Mouse (Mus musculus): ENCODE measurements around the gene Wasf2. TPM values are rescaled to one million over a fixed set of nuclear protein-coding genes. Genes with fewer than 3 reads are reported as not detected.
A peak's percentile ranks its signal among the peaks of the same experiment; 100 is the strongest.

Gene Wasf2
- polyA plus RNA-seq, 1 experiment from 2014 or later = 42.1 TPM

DNA sequence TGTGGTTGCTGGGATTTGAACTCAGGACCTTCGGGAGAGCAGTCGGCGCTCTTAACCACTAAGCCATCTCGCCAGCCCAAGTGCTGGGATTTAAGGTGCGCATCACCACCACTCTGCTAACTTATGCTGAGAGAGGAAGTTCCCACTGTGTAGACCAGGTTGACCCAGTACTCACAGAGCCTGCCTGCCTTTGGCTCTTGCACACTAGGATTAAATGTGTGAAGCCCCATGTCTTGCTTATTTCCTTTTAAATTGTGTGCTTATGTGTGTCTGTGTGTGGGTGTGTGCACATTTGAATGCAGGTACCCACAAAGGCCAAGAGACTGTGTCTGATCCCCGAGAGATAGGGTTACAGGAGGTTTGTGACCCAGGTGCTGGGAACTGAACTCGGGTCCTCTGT is 23.6 kb upstream of the Wasf2 start:
- Histone ChIP-seq H3K36me3 (no peaks in the 10 kb centered on the region), H3K9me3 (no peaks in the 10 kb centered on the region), H3K4me3 (no peak overlapping the region), H3K27ac (no peak overlapping the region), H3K4me1 (replicated peaks) (peaks cover 33% of the 10 kb centered on the region), H3K27me3 (ENCODE audit: insufficient read depth, poor library complexity, severe bottlenecking) (peaks cover 3% of the 10 kb centered on the region; the same call in 1 of the 2 replicates)
- no peak for DNase-seq (ENCODE audit: low spot score)
- WGBS = 94% methylated on average over 7 of the region's 7 CpGs

DNA sequence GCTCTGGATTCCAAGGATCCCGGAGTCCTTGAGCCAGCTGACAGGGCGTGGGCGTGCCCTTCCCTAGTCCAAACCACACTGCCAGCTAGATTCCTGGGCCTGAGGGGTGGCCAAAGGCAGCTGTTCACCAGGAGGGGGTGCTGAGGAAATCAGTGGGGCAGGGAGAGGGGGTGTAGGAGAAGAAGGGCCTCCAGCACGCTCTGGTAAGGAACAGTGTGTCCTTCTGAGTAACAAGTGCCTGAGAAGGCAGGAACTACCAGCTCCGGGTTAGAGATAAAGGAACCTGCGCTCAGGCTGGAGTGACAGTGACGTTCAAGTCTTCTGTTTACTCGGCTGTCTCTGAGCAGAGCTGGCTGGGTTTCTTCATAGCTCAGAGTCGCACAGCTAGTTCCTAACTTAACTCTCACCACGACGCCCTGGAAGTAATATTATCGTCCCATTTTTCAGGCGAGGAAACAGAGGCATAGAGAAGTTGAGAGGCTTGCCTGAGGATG is 22.5 kb upstream of the Wasf2 start:
- Histone ChIP-seq H3K36me3 (no peaks in the 10 kb centered on the region), H3K4me1 (replicated peaks) (peaks cover 33% of the 10 kb centered on the region), H3K27me3 (ENCODE audit: insufficient read depth, poor library complexity, severe bottlenecking) (no peaks in the 10 kb centered on the region), H3K27ac (peak overlapping the region; percentile 71), H3K9me3 (no peaks in the 10 kb centered on the region), H3K4me3 (no peak overlapping the region)
- 54% methylated on average over 13 of the region's 13 CpGs for WGBS
- DNase-seq (ENCODE audit: low spot score) = no peak

DNA sequence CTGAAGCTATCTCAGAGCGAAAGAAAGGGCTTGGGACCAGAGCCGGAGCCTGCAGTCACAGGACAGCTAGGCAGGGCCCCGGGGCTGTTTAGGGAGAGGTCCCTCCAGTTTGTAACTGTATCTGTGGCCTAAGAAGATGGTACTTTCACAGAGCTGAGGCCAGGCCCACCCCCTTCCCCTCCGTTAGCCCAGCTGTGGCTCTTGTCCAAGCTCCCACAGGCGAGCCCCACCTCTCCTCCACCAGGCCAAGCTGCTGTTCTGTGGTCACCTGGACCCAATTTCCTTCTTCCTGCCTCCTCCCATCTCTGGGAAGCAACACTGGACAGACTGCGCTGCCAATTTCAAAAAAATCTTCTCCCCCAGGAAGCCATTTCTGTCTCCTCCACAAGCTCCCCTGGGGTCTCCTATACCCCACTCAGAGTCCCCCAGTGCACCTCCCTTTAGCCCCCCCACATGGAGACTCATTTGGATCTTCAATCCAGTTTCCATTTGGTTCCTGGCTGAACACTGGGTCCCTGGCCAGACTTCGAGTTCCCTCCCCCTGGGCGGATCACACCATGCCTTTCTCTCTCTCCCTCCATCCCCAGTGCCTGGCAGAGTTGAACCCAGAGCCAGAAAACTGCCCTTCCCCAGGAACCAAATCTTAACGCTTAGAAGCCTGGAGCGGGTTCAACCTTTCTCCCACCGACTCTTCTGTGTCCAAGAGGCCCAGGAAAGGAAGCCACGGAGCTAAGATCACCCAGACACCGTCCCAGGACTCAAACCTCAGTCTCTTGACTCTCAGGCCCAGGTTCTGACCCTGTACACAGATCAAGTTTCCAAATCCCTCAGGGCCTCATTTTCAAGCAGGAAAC is 21.6 kb upstream of the Wasf2 start:
- 66% methylated on average over 13 of the region's 13 CpGs for WGBS
- Histone ChIP-seq H3K4me3 (no peak overlapping the region), H3K4me1 (replicated peaks) (peaks cover 32% of the 10 kb centered on the region), H3K36me3 (no peaks in the 10 kb centered on the region), H3K9me3 (no peaks in the 10 kb centered on the region), H3K27me3 (ENCODE audit: insufficient read depth, poor library complexity, severe bottlenecking) (no peaks in the 10 kb centered on the region), H3K27ac (peak overlapping the region; percentile 71)
- DNase-seq (ENCODE audit: low spot score) = peak; percentile 23

DNA sequence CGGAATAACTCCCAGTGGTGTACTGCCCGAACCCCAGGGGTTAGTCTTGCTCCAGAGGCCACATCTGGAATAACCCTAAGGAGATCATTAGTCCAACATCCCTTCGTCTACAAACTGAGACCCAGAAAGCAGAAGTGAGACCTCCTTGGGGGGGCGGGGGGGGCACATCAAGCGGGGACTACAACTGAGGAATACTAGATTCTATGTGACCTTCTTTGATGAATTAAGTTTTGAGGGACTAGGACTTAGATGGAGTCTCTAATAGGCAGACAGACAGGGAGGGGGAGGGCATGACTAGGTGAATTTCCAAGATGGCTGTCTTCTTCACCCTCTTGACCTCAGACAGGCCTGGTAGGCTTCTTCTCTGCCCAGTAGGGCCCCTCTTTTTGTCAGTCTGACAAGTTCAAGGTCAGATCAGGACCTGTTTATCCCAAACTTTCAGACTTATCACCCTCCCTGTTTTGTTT is 20.9 kb upstream of the Wasf2 start:
- H3K9me3 ChIP-seq = no peaks in the 10 kb centered on the region
- peaks cover 26% of the 10 kb centered on the region for H3K4me1 ChIP-seq (replicated peaks)
- 0 out of 2 replicates have a peak overlapping the region, but pooled peaks have one; percentile 14 for H3K27ac ChIP-seq
- H3K4me3 ChIP-seq = no peak overlapping the region
- H3K27me3 ChIP-seq (ENCODE audit: insufficient read depth, poor library complexity, severe bottlenecking) = no peaks in the 10 kb centered on the region
- WGBS = 69% methylated on average over 5 of the region's 5 CpGs
- DNase-seq (ENCODE audit: low spot score) = no peak
- no peaks in the 10 kb centered on the region for H3K36me3 ChIP-seq

GRCm38 (mm10) chr4:133112175-133112838 is 18.0 kb upstream of the Wasf2 start:
- H3K27me3 ChIP-seq (ENCODE audit: insufficient read depth, poor library complexity, severe bottlenecking) = no peaks in the 10 kb centered on the region
- H3K27ac ChIP-seq = no peak overlapping the region
- H3K9me3 ChIP-seq = no peaks in the 10 kb centered on the region
- H3K4me3 ChIP-seq = no peak overlapping the region
- peaks cover 45% of the 10 kb centered on the region for H3K4me1 ChIP-seq (replicated peaks)
- WGBS = 70% methylated on average over 13 of the region's 13 CpGs
- no peaks in the 10 kb centered on the region for H3K36me3 ChIP-seq
- DNase-seq (ENCODE audit: low spot score) = no peak

GRCm38 (mm10) chr4:133113351-133113882 is 16.9 kb upstream of the Wasf2 start:
- no peak for DNase-seq (ENCODE audit: low spot score)
- H3K36me3 ChIP-seq = no peaks in the 10 kb centered on the region
- no peaks in the 10 kb centered on the region for H3K27me3 ChIP-seq (ENCODE audit: insufficient read depth, poor library complexity, severe bottlenecking)
- H3K4me1 ChIP-seq (replicated peaks) = peaks cover 44% of the 10 kb centered on the region
- H3K27ac ChIP-seq = peak overlapping the region; percentile 45; the same call in 1 of the 2 replicates
- WGBS = 66% methylated on average over 6 of the region's 6 CpGs
- H3K9me3 ChIP-seq = no peaks in the 10 kb centered on the region
- no peak overlapping the region for H3K4me3 ChIP-seq

GRCm38 (mm10) chr4:133114762-133115161 is 15.5 kb upstream of the Wasf2 start:
- Histone ChIP-seq H3K4me1 (replicated peaks) (peaks cover 35% of the 10 kb centered on the region), H3K36me3 (no peaks in the 10 kb centered on the region), H3K27ac (no peak overlapping the region), H3K4me3 (no peak overlapping the region), H3K9me3 (no peaks in the 10 kb centered on the region), H3K27me3 (ENCODE audit: insufficient read depth, poor library complexity, severe bottlenecking) (no peaks in the 10 kb centered on the region)
- WGBS = 79% methylated on average over 3 of the region's 3 CpGs
- no peak for DNase-seq (ENCODE audit: low spot score)

DNA sequence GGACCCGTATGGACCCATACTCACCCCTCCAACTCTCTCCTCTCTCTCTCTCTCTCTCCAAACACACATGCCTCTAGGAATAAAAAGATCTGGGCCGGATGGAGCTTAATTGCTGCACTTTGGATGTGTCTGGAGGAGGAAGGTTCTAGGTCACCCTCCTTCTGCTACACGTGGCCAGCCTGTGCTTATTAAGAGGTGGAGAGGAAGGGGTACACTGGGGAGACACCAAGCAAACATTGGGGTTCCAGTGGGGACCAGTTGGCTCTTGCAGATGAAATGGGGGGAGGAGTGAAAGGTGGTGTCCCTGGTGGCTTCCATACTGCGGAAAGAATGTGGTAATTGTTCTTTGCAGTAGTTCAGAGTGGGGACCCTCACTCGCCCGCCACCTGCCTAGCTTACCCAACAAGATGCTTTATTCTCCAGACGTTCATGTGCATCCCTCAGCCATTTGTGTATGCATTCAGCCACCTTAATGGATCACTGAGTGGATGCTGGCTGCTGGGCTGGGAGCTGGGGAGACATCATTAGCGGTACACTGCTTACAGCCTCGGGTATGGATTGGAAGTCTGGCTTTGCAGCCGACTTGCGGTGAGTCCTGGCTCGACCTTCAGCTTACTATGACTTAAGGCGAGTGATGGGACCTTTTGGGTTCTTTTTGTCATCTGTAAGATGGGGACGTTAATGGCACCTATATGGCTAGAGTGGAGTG is 14.4 kb upstream of the Wasf2 start:
- DNase-seq (ENCODE audit: low spot score) = no peak
- 79% methylated on average over 14 of the region's 14 CpGs for WGBS
- Histone ChIP-seq H3K36me3 (no peaks in the 10 kb centered on the region), H3K27ac (peak overlapping the region; percentile 87), H3K4me1 (replicated peaks) (peaks cover 40% of the 10 kb centered on the region), H3K4me3 (no peak overlapping the region), H3K9me3 (no peaks in the 10 kb centered on the region), H3K27me3 (ENCODE audit: insufficient read depth, poor library complexity, severe bottlenecking) (no peaks in the 10 kb centered on the region)

- no peak overlapping the region for H3K4me3 ChIP-seq
- no peaks in the 10 kb centered on the region for H3K27me3 ChIP-seq (ENCODE audit: insufficient read depth, poor library complexity, severe bottlenecking)
- no peaks in the 10 kb centered on the region for H3K36me3 ChIP-seq
- H3K9me3 ChIP-seq = no peaks in the 10 kb centered on the region
- no peak for DNase-seq (ENCODE audit: low spot score)
- peaks cover 48% of the 10 kb centered on the region for H3K4me1 ChIP-seq (replicated peaks)
- WGBS = 49% methylated on average over 3 of the region's 3 CpGs
- peak overlapping the region; percentile 87 for H3K27ac ChIP-seq
Measured at GRCm38 (mm10) chr4:133116756-133117470, 13.4 kb upstream of the Wasf2 start.

DNA sequence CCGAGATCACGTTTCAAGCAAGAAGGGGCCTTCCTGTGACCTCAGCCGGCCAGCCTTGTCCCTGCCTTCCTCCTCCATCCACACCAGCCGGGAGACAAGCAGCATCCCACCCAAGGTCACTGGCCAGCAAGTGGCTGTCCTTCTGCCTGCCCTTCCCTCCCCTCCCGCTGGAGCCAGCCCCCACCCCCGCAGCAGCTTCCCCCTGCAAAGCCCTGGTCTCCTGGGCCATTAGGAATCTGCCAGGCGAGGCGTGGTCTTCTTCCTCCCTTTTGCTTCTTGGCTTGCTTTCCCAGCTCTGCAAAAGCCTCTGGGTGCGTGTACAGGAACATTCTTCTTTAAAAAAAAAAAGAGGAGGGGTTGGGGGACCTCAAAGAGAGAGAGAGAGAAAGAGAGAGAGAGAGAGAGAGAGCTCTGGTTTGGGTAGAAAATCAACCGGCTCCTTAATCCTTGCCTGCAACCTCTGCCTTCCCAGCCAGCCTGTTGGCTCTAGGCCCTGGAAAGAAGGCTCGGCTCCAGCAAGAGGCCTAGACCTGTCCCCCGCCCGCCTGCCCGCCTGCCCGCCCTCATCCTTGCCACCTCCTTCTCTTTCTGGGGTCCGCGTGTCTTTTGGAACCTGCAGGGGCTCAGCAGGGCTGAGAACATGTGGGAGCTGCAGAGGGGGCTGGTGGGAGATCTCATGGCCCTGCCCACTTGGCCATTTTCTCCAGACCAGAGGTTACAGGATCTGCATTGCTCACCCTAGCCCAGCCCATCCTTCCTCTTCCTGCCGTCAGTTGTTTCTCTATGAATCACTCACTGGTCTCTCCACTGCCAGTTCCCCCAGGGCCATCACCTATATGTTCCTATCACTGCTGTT is 12.5 kb upstream of the Wasf2 start:
- peak overlapping the region; percentile 87 for H3K27ac ChIP-seq
- H3K36me3 ChIP-seq = no peaks in the 10 kb centered on the region
- 24% methylated on average over 18 of the region's 18 CpGs for WGBS
- H3K27me3 ChIP-seq (ENCODE audit: insufficient read depth, poor library complexity, severe bottlenecking) = no peaks in the 10 kb centered on the region
- no peaks in the 10 kb centered on the region for H3K9me3 ChIP-seq
- H3K4me3 ChIP-seq = peak overlapping the region; percentile 24; the same call in 1 of the 2 replicates
- peak; percentile 71 for DNase-seq (ENCODE audit: low spot score)
- peaks cover 55% of the 10 kb centered on the region for H3K4me1 ChIP-seq (replicated peaks)

DNA sequence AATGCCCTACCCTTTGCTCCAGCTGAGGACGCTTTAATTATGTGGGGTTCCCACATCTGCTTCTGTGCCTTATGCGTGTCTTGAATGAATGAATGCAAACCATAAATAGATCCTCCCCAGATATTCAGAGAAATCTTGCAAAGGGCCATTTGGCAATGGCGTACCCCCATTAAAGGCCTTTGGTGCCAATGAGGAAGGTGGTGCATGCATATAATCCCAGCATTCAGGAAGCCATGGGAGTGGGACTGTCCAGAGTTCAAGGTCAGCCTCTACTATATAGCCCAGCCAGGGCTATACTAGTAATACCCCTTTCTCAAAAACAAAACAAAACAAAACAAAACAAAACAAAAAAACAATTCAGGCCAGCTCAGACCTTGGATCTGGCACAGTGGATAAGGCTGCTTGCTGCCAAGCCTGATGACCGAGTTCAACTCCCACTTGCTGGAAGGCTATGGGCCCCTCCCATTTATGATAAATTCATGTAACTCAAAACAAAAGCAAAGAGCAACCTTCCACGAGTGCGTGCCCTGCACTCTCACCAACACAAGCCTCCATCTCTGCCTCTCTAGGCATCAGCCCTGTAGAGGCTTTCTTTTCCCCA is 11.4 kb upstream of the Wasf2 start:
- no peak for DNase-seq (ENCODE audit: low spot score)
- WGBS = 86% methylated on average over 6 of the region's 6 CpGs
- H3K4me1 ChIP-seq (replicated peaks) = peaks cover 49% of the 10 kb centered on the region
- H3K27me3 ChIP-seq (ENCODE audit: insufficient read depth, poor library complexity, severe bottlenecking) = no peaks in the 10 kb centered on the region
- H3K36me3 ChIP-seq = no peaks in the 10 kb centered on the region
- H3K27ac ChIP-seq = peak overlapping the region; percentile 29; the same call in 1 of the 2 replicates
- H3K4me3 ChIP-seq = no peak overlapping the region
- H3K9me3 ChIP-seq = no peaks in the 10 kb centered on the region

All from hindbrain, embryonic 10.5 days (tissue).